Mouse (Mus musculus) cerebellum, adult 2 months (tissue): Measurements from ENCODE around the gene Itpka.

ENCODE experiments used
- CTCF ChIP-seq: fragments of 200-500 bp; IDR thresholded peaks from 2 replicates; pipeline ENCODE4 v1.5.1; 2011; ENCODE audit warnings: low read depth, mild to moderate bottlenecking, control low read depth, low read length, moderate library complexity, borderline replicate concordance; ENCODE audit not compliant: insufficient read depth
- POLR2A ChIP-seq: fragments of 200-500 bp; IDR thresholded peaks from 2 replicates; pipeline ENCODE4 v1.6.1; 2011; ENCODE audit warnings: low read length, control low read depth, borderline replicate concordance; ENCODE audit not compliant: insufficient read depth

- TF ChIP-seq CTCF, result no peak
- no peak for TF ChIP-seq POLR2A
These were observed 18.1 kb downstream of the Itpka start, which contains the start of gene Ltk for GRCm38 (mm10) chr2:119760251-119760650.
